Mouse (Mus musculus): Measurements from ENCODE around the gene Plac8.

DNA sequence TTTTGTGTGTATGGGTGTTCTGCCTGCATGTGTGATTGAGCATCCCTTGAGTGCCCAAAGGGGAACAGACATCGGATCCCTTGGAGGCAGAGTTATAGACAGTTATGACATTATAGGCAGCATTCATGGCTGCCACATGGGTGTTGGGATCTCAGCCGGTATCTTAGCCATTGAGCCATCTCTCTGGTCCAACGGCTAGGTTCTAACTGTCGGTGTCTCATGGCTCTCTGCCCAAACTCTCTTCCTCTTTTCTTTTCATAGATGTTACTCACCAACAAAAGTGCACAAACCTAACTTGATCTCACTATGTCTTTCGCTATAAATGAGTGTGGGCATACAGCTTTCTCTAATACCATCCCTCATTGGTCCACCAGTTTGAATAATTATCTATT, 10.4 kb upstream of the Plac8 start:
- TF ChIP-seq POLR2A (IDR thresholded peaks at IDR 0.05; ENCODE audit: borderline replicate concordance, extremely low read depth, low read depth, low read length), result no peak
- no peak for TF ChIP-seq CTCF (IDR thresholded peaks at IDR 0.05; ENCODE audit: insufficient read depth, low read length)

All from lung, adult 2 months (tissue).